Mouse (Mus musculus): ENCODE measurements around the gene Gm14085.

DNA sequence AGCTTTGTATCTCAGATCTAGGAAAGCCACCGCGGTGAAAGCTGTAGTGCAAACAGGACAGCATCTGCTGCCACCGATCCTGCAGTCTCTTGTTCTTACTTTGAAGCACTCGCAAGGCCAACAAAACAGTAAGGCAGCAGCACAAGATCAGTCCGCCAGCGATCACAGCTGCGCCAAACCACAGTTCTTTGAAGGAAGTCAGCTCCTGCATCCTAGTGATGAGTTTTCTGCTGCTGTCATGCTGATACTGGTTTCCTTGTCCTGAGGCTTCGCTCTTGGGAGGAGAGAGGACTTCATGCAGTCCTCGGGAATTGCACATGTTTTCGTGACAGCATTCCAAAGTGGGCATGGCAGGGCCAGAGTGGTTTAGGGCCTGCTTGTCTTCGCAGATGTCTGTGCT lies 17.8 kb upstream of the Gm14085 start:
- TF ChIP-seq POLR2A (IDR thresholded peaks at IDR 0.05; ENCODE audit: low read depth, low read length) (no peak), CTCF (IDR thresholded peaks at IDR 0.05; ENCODE audit: extremely low read depth, insufficient read length, insufficient replicate concordance, low read depth, low read length) (no peak)

All from small intestine, adult 2 months (tissue).